Mouse (Mus musculus) 416B (cell line): ENCODE measurements at regions not wholly inside any gene's neighbourhood (a gene's known extent, or its start where the extent isn't known, plus 50 kb on each side); places are given as distances from the start of the nearest gene placed in this dataset.

Source experiments
- DNase-seq: peaks from one replicate; pipeline ENCODE4 v3.0.0; 2011; ENCODE audit warnings: low read depth

- no peak for DNase-seq
Observed at GRCm38 (mm10) chr14:45714311-45714710, 56.4 kb upstream of the Ddhd1 start.

DNA sequence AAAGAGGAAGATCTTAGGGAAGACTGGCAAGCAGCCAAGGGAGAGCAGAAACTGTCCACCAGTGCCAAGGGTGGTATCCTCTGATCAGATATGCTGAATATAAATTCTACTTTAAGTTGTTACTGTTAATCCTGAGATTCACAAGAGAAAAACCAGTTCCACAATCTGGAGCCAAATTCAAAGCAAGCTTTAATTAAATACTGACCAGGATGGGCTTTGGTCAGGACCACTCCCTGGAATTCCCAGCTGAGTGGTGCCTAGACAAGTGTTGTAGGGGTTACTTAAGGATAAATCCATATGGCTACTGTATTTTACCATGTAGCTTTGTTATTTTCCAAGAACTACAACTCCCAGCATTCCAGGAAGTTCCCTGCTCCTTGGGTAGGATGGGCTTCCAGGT lies 56.8 kb upstream of the Ddhd1 start:
- no peak for DNase-seq

DNA sequence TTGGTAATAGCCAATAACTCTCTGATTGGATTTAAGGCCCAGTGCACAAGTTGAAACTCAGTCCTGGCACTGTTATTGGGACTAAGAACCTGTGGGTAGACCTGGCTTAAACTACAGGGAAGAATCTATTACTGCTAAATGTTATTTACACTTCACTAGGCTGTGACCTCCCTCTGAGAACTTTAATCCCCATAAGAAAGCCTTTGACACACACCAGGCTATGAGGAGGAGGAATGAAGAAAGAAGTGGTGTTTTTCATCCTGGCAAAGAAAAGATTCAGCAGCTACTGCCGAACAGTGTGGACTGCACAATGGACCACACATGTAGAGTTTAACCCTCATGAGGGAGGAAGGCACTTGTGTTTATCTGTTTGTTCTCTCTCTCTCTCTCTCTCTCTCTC lies 58.2 kb upstream of the Ddhd1 start:
- no peak for DNase-seq

GRCm38 (mm10) chr14:45722887-45723286 lies 64.9 kb upstream of the Ddhd1 start:
- DNase-seq: no peak

DNA sequence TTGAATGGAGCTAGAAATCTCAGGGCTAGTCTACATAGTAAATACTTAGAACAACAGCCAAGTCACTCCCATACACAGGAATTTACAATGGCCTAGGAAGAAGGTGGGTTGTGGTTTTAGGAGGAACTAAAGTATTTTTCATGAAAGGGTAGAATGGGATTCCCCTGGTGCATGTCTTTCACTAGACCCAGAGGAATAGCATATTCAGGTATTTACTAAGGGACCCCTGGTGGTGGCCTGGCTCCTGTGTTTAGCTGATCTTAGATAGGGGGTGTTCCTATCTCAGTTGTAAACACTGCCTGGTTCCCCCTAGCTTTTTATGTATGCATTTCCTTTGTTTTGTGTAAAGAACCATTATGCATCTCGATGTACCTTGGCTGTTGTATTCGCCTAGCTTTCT lies 66.4 kb upstream of the Ddhd1 start:
- DNase-seq: no peak

- no peak for DNase-seq
Observed at GRCm38 (mm10) chr14:45734530-45735410, 76.8 kb upstream of the Ddhd1 start.

- peak; percentile 12 for DNase-seq
Observed at GRCm38 (mm10) chr14:45737966-45738365, 80.0 kb upstream of the Ddhd1 start.

DNA sequence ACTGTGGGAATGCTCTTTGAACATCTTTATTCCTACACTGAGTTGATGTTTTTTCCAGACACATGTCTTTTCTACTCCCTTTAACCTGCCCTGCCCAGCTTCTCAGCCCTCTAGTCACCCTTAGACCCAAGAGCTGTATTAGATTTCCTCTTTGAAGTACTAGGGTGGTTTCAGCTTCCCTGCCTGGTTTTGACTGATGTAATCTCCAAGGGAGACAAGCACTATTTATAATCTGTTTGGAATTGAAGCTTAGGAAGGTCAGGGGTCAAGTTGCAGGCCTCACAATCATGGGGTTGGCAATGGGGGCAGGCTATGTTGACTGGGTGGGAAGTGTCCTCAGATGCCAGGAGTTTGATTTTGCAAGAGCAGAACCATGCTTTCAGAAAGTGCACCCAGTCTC lies 81.7 kb upstream of the Ddhd1 start:
- DNase-seq: no peak

- no peak for DNase-seq
Observed at GRCm38 (mm10) chr14:45740662-45741061, 82.7 kb upstream of the Ddhd1 start.

GRCm38 (mm10) chr14:45746176-45746575 lies 88.2 kb upstream of the Ddhd1 start:
- peak; percentile 24 for DNase-seq

DNA sequence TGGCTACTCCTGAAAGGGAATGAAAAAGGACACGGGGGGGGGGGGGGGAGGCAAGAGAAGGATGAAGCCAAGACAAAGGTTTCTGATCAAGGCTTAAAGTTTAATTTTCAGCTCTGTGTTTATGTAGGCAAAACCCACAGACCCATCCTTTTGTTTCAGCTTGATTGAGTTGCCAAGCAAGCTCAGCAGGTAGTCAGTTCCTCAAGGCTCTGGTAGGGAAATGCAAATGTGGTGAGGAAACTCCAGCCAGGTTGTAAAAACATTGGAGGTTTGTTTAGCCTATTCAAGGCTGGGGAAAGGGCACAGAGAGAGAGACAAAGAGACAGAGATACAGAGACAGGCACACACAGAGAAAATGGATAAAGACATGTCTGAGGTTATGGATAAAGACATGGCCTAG lies 99.4 kb upstream of the Ddhd1 start:
- no peak for DNase-seq

DNA sequence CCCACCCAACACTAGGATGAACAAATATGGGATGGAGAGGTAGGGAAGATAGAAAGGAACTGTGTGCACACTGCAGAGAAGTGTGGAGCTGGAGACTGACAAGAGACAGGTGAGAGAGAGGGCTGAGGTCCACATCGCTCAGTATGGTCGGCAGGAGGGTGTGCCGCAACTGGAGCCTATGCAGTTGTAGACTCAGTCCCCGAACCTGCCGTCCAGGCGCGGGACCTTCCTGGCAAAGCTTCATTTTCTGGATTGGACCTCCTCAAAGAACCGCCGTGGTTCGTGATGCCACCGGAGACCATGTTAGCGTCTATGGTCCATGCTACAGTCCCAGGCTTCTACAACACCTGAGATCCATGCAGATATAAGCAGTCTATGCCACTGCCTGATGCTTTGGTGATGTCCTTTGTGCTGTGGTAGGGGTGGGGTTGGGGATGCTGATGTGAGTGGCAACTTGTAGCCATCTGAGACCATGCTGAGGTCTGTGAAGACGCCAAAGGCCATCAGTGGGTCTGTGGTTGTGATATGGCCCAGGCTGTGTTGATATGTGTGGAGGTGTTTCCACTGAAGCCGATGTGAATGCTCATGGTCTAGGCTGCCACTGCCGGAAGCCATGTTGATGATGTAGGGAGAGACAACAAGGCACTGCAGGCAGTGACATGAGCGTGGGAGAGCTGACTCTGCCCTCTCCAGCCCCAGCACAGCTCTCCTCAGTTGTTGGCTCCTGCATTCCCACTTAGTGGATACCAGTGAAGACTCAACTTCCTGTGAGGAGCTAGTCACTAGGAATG lies 103.1 kb upstream of the Ddhd1 start:
- DNase-seq: no peak

DNA sequence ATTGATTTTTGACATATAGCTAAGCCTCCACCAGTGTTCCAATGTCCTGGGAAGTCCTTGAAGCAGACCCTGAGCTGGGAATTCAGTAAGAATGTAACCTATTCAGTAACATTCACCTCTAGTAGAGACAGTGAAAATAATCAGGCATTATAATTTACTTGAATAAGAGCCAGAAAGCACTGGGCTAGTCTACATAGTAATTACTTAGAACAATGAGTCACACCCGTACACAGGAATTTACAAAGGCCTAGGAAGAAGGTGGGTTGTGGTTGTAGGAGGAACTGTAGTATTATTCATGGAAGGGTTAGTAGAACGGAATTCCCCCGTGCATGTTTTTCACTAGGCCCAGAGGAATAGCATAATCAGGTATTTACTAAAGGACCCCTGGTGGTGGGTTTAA lies 106.3 kb upstream of the Ddhd1 start:
- no peak for DNase-seq

- no peak for DNase-seq
Observed at GRCm38 (mm10) chr14:45766582-45766981, 108.6 kb upstream of the Ddhd1 start.

DNA sequence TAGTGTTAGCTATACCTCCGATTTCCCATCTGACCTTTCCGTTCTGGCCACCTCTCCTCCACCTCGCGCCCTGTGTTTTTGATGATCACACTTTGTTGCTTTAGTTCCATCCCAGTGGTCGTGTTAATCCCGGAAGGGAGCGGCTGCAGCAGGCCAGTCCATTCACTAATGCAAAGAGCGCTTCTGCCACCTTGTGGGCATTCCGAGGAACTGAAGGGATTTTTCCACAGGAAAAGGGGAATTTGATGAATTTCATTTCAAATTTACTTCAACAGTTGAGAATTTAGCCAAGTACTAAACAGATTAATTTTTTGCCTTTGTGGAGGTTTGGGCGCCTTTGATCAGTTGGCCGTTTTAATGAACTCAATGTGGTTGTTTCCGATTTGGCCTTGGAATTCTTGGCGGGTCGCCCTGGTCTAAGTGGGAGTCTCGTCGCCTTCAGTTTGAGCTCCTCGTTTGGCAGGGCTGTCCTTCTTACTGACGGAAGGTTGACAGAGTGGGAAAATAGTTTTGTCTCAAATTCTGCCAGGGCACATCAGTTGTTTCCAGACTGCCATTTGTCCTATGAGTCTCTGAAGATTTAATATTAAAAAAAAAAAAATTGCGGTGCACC lies 114.8 kb upstream of the Ddhd1 start:
- peak; percentile 60 for DNase-seq

DNA sequence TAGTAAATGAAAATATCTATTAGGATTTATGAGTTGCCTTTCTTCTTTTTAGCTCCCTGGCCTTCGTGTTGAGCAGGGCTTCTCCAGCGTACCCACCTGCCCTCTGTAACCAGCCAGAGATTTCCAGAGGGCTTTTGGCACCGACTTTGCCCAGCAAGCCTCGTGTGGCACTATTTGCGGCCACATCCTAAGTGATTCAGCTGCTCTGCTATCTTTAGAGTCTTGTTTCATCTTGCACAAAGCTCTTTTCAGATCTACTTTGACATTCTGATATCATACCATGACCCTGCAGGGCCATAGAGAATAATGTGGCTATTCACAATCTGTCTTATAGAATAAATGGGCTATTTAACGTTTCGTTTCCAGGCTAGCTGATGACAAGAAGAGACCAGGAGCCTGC lies 115.4 kb upstream of the Ddhd1 start:
- DNase-seq: no peak

DNA sequence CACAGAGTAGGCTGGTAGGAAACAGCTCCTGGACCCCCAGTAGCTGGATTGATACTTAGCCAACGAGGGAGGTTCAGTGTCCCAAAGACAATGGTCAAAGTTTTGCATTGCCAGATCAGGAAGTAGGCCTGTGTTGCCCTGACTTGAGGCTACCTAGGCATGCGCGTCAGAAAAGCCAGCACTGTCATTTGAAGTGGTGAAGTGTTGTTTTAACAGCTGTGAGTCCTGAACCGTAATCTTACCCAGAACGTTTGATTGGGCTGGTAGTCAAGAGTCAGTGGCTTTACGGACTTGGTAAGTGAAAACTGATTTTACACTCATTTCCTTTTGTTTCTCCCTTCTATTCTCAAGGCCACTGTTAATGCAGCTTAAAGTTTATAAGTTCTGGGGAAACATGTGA lies 123.9 kb upstream of the Ddhd1 start:
- no peak for DNase-seq

- no peak for DNase-seq
Observed at GRCm38 (mm10) chr14:45794980-45795379, 137.0 kb upstream of the Ddhd1 start.

- DNase-seq: no peak
Observed at GRCm38 (mm10) chr14:45796665-45797319, 138.8 kb upstream of the Ddhd1 start.

GRCm38 (mm10) chr14:45797320-45797696 lies 139.4 kb upstream of the Ddhd1 start:
- no peak for DNase-seq

DNA sequence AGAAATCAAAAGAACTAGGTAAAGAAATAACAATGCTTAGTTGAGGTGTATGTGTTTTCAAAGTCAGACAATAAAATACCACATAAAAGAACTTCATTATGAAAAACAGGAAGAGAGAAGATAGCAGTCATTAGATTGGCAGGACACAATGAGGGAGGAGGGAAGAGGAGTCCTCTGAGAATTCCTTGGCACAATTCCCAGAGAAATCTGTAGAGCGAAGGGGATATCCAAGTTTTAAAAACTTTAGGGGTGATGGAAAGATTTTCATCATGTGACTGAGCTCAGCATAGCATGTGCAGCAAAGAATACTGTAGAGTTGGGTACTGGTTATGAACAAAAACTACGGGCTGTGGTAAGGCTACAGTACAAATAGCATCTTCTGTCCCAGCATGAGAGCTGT lies 141.3 kb upstream of the Ddhd1 start:
- DNase-seq: no peak

- DNase-seq: no peak
Observed at GRCm38 (mm10) chr14:45805950-45806349, 148.0 kb upstream of the Ddhd1 start.
